Mouse (Mus musculus) Patski (cell line): ENCODE results near the gene Cap2. TPM values are rescaled to one million over a fixed set of nuclear protein-coding genes. Genes with fewer than 3 reads are reported as not detected.

Experiments
- ATAC-seq: fragments of 100-300 bp; one replicate; pipeline ENCODE4 v1.8.0; 2021
- CTCF ChIA-PET: fragments of 350-600 bp; sonication (Branson Sonifier 250); formaldehyde crosslinking; loops from one replicate; lab custom pipeline; 2022; ENCODE audit warnings: inconsistent platforms; lab: Charles Lee
- POLR2A ChIA-PET: fragments of 350-600 bp; sonication (Branson Sonifier 250); formaldehyde crosslinking; loops from one replicate; lab custom pipeline; 2022; ENCODE audit warnings: antibody characterized with exemption, inconsistent platforms; lab: Charles Lee
- DNase-seq: peaks from one replicate; pipeline ENCODE4 v3.0.0-alpha.2; 2011; ENCODE audit warnings: low read depth, low spot score
- H3K27me3 ChIP-seq: fragments of 371-371 bp; one replicate; pipeline ENCODE4 v1.5.1; 2021
- CTCF ChIP-seq: fragments of 100-300 bp; IDR thresholded peaks from one replicate; pipeline ENCODE4 v1.5.1; 2021
- in situ Hi-C: fragments of 300-500 bp; cut with MboI; formaldehyde crosslinking; loops from 3 replicates; pipeline ENCODE4 v1.11.1; 2018; ENCODE audit warnings: low pct_unique_long_range_greater_than_20kb, mixed read lengths
- polyA plus RNA-seq: library from polyadenylated mRNA; unstranded; gene quantifications from one replicate; pipeline ENCODE4 v1.2.3, GENCODE M21; 2021

The Cap2 gene
- polyA plus RNA-seq, 1 experiment from 2014 or later, result not detected

GRCm38 (mm10) chr13:46653671-46654070 is 152.0 kb downstream of the Cap2 start:
- DNase-seq (no peak), ATAC-seq (no peak)
- TF ChIP-seq CTCF, result no peak
- POLR2A ChIA-PET, result no interaction called here
- no peaks in the 10 kb centered on the region for H3K27me3 ChIP-seq
- CTCF ChIA-PET, result no interaction called here
- in situ Hi-C loops, result no loop called here

DNA sequence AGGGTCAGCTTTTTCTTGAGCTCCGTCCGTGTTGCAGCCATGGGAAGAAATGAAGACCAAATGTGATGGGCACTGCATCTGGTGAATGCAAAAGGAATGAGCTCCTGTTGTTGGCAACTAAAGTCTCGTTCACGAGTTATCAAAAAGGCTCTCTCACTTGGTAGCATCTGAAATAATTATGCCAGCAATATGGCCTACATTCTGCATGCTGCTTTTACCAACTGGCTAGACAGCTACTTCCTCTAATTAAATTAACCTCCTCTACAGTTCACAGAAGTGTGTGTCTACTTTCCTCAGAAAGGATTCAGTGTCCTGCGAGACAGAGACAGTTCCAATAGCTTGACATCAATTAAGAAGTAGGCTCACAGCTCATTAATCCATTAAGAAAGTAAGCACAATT is 152.9 kb downstream of the Cap2 start:
- H3K27me3 ChIP-seq, result no peaks in the 10 kb centered on the region
- ChIA-PET CTCF (interaction anchor here (1.6 kb wide), 1 partner anchor 9 kb away, joined by 5 read pairs; no protein-coding TSS in a partner anchor), POLR2A (interaction anchor here (0.5 kb wide), 1 partner anchor 17 kb away, joined by 3 read pairs; no protein-coding TSS in a partner anchor)
- ATAC-seq (no peak), DNase-seq (no peak)
- TF ChIP-seq CTCF, result no peak
- in situ Hi-C loops, result no loop called here

GRCm38 (mm10) chr13:46659211-46659610 is 157.6 kb downstream of the Cap2 start:
- DNase-seq (no peak), ATAC-seq (no peak)
- CTCF ChIA-PET, result no interaction called here
- POLR2A ChIA-PET, result no interaction called here
- TF ChIP-seq CTCF, result peak; percentile 30
- H3K27me3 ChIP-seq, result no peaks in the 10 kb centered on the region
- in situ Hi-C loops, result no loop called here

GRCm38 (mm10) chr13:46663461-46663964 is 161.9 kb downstream of the Cap2 start:
- POLR2A ChIA-PET, result no interaction called here
- CTCF ChIA-PET, result interaction anchor here (0.6 to 2.9 kb wide), 4 partner anchors 8 to 654 kb away, joined by 3 to 15 read pairs (median 6); no protein-coding TSS in a partner anchor
- peak; percentile 69 for TF ChIP-seq CTCF
- in situ Hi-C loops, result no loop called here
- no peaks in the 10 kb centered on the region for H3K27me3 ChIP-seq
- DNase-seq (no peak), ATAC-seq (no peak)

- DNase-seq, result peak; percentile 51
- no peaks in the 10 kb centered on the region for H3K27me3 ChIP-seq
- in situ Hi-C loops, result loop anchor here (5.0 kb wide), 1 partner anchor 357 kb away; no protein-coding TSS in a partner anchor
- peak; percentile 86 for ATAC-seq
- ChIA-PET POLR2A (interaction anchor here (0.7 kb wide), 1 partner anchor 450 kb away, joined by 3 read pairs; no protein-coding TSS in a partner anchor), CTCF (no interaction called here)
- TF ChIP-seq CTCF, result no peak
Observed at GRCm38 (mm10) chr13:46669048-46669619, 167.5 kb downstream of the Cap2 start, which contains the start of gene Fam8a1. Fam8a1 (plus strand) TSS chr13:46669522.

DNA sequence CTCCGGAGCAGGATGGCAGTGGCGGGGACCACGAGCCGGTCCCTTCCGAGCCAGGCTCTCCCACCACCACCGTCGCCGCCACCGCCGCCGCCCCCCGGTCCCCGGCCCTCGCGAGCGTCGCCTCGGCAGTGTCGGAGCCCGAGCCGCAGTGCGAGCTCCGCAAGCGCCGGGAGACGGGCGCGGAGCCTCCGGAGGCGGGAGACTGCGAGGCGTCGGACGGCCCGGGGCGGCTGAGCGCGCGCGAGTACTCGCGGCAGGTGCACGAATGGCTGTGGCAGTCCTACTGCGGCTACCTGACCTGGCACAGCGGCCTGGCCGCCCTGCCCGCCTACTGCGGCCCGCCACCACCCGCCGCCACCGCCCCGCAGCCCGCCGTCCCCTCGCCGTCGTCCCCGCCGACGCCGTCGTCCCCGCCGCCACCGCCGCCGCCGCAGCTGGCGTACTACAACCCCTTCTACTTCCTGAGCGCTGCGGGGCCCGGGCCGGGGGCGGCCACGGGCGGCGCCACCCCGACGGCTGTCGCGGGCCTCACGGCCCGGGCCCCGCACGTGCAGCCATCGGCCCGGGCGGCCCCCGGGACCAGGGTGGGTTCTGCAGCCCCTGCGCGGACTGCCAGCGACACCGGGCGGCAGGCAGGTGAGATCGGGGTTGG is 168.1 kb downstream of the Cap2 start:
- in situ Hi-C loops, result loop anchor here (5.0 to 10.0 kb wide), 2 partner anchors 125 to 357 kb away; no protein-coding TSS in a partner anchor
- POLR2A ChIA-PET, result interaction anchor here (0.7 to 1.1 kb wide), 2 partner anchors 14 to 451 kb away, joined by 3 read pairs; no protein-coding TSS in a partner anchor
- no peak for TF ChIP-seq CTCF

DNA sequence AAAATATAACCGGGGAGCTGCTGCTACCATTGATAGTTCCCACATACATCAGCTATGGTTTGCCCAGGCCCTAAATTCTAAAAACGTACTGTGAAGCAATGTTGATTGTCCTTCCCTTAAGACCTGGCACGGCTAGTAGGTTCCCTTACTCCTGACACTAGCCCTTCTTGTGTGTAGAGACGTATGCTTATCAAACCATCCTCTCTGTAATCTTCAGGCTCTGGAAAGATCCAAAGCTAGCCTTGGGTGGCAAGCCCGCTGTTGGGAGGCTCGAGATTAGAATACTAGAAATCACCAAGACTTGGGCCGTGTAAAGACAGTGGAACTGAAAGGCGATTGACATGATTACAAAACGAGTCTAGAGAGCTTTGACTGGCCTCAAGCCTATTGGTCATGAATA is 168.9 kb downstream of the Cap2 start:
- POLR2A ChIA-PET, result interaction anchor here (1.1 kb wide), 1 partner anchor 13 kb away, joined by 3 read pairs; no protein-coding TSS in a partner anchor
- DNase-seq (no peak), ATAC-seq (no peak)
- TF ChIP-seq CTCF, result no peak
- in situ Hi-C loops, result loop anchor here (10.0 kb wide), 1 partner anchor 124 kb away; no protein-coding TSS in a partner anchor
- H3K27me3 ChIP-seq, result no peaks in the 10 kb centered on the region
- CTCF ChIA-PET, result interaction anchor here (1.1 to 1.4 kb wide), 2 partner anchors 9 to 15 kb away, joined by 4 read pairs; no protein-coding TSS in a partner anchor

More for the DNA sequence above, 168.1 kb downstream of the Cap2 start:
- H3K27me3 ChIP-seq, result no peaks in the 10 kb centered on the region
- ATAC-seq (peak; percentile 32), DNase-seq (no peak)
- CTCF ChIA-PET, result interaction anchor here (1.4 kb wide), 1 partner anchor 16 kb away, joined by 4 read pairs; no protein-coding TSS in a partner anchor

GRCm38 (mm10) chr13:46674601-46675000 is 173.0 kb downstream of the Cap2 start:
- no peaks in the 10 kb centered on the region for H3K27me3 ChIP-seq
- DNase-seq (no peak), ATAC-seq (no peak)
- no peak for TF ChIP-seq CTCF
- in situ Hi-C loops, result loop anchor here (10.0 kb wide), 1 partner anchor 120 kb away; no protein-coding TSS in a partner anchor
- CTCF ChIA-PET, result interaction anchor here (0.8 to 1.4 kb wide), 3 partner anchors 8 to 51 kb away, joined by 3 to 4 read pairs (median 3); no protein-coding TSS in a partner anchor
- POLR2A ChIA-PET, result no interaction called here

- DNase-seq (no peak), ATAC-seq (no peak)
- POLR2A ChIA-PET, result interaction anchor here (1.2 kb wide), 1 partner anchor 49 kb away, joined by 4 read pairs; no protein-coding TSS in a partner anchor
- in situ Hi-C loops, result loop anchor here (10.0 kb wide), 1 partner anchor 117 kb away; no protein-coding TSS in a partner anchor
- no peaks in the 10 kb centered on the region for H3K27me3 ChIP-seq
- CTCF ChIA-PET, result no interaction called here
- no peak for TF ChIP-seq CTCF
Observed at GRCm38 (mm10) chr13:46677721-46678120, 176.1 kb downstream of the Cap2 start.

DNA sequence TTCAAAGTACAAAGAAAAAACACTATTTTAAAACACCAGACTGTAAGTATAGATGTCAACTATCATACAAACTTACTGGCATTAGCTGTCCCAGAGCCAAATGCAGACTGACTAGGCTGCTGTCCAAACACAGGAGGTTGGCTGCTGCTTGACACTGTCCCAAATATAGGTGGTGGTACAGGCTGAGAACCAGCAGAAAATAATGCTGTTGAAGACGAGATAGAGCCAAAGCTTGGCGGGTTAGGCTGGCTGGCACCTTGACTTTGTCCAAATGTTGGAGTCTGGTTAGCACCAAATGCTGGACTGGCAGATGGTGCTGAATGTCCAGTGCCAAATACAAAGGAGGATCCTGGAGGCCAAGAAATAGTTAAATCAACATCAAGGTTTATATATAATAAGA is 181.3 kb downstream of the Cap2 start:
- in situ Hi-C loops, result no loop called here
- POLR2A ChIA-PET, result interaction anchor here (1.2 kb wide), 1 partner anchor 13 kb away, joined by 3 read pairs; no protein-coding TSS in a partner anchor

More for the DNA sequence above, 181.3 kb downstream of the Cap2 start:
- CTCF ChIA-PET, result interaction anchor here (1.2 to 1.5 kb wide), 2 partner anchors 10 to 16 kb away, joined by 3 to 4 read pairs; no protein-coding TSS in a partner anchor
- DNase-seq, result no peak
- no peak for TF ChIP-seq CTCF
- no peaks in the 10 kb centered on the region for H3K27me3 ChIP-seq
- ATAC-seq, result no peak
